Mouse (Mus musculus): Measurements from ENCODE around the gene Gm28230.

- TF ChIP-seq CTCF (IDR thresholded peaks at IDR 0.05) (no peak), EP300 (IDR thresholded peaks at IDR 0.05; ENCODE audit: insufficient read depth, low read depth, low read length) (no peak), POLR2A (IDR thresholded peaks at IDR 0.05; ENCODE audit: insufficient read depth, low read depth, low read length) (no peak)
Observed at GRCm38 (mm10) chr2:74685059-74685603, 41.4 kb upstream of the Gm28230 start.
